Mouse (Mus musculus) left cerebral cortex, adult 11 months (tissue): Measurements from ENCODE around the gene Slc2a5.

Experiments used
- DNase-seq: peaks from one replicate; pipeline ENCODE4 v3.0.0; 2022; ENCODE audit warnings: low spot score

The Slc2a5 gene

DNA sequence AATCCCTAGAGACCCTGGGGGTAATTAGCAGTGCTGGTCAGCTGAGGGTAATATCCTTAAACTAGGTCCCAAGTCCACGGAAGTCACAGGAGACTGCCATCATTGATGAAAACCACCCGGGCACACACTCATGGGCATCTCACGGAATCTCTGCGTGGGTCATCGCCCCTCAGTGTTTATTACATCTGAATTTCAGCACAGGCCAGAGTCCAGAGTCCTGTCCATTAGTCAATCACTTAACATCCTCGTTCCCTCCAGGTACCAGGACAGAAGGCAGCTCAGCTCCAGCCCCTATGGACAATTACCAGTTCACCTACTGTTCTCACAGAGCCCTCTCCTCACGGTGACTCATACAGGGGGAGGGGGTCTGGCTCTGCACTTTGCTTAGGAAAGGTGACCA, 16.3 kb upstream of the Slc2a5 start:
- no peak for DNase-seq

DNA sequence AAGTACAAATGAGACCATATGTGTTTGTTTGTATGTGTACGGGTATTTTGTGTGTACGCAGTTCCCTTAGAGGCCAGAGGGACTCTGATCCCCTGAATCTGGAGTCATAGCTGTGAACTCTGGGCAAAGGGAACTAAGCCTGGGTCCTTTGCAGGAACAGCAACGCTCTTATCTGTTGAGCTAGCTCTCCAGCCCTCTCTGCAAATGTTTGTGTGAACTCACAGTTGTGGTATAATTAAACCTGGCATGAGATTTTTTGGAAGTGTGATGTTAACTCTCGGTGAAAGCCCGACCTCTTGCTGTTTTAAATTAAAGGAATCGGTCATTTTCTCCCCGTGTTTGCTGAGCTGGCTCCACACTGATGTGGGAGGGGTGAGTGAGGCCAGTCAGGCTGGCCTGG, 13.4 kb upstream of the Slc2a5 start:
- no peak for DNase-seq

DNA sequence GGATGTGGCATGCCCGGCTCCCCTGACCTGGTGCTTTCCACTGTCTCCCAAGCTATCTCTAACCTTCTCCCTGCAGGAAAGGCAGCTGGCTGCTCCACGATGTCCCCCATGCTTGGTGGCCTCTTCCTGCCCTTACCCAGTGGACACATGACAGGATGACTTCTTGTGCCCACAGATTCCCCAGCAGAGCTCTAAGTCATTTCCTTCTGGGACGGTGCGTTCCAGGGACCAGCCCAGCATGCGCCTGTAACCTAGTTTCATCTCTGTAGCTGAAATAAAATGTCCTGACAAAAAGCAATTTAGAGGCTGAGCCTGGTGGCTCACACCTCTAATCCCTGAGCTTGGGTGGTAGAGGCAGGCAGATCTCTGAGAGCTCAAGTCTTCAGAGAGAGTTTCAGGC, 12.4 kb upstream of the Slc2a5 start:
- no peak for DNase-seq

DNA sequence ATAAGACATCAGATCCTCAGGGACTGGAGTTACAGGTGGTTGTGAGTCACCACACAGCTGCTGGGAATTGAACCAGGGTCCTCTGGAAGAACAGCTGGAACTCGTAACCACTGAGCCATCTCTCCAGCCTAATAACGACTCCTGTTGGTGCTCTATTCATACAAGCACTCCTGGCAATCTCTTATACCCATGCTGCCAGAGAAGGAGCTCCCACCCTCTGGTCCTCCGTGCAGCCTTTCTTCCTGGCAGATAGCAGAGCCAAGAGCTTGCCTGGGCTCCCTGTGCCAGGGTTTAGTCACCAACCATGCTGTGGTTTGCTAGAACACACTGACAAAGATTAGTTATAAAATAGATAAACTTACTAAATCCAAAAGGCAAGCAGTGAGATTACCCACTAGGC, 9.4 kb upstream of the Slc2a5 start:
- DNase-seq, result no peak

DNA sequence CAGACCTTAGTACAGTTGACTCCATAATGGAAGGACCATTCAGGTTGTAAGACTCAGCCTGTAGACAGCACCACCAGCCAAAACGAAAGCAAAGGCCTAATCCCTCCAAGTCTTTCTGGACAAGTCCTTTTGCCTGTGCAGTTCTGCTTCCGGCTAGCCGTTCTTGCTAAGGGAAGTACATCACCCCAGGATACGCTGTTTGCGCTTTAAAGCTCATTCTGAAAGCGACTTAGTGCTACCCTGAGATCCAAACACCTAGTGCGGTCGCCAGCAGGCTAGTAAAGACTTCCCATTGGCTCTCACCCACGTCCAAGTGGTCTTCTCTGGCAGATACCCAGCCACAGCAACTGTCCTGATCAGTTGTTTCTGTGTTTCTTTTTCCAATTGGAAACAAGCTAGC, 8.7 kb upstream of the Slc2a5 start:
- no peak for DNase-seq

DNA sequence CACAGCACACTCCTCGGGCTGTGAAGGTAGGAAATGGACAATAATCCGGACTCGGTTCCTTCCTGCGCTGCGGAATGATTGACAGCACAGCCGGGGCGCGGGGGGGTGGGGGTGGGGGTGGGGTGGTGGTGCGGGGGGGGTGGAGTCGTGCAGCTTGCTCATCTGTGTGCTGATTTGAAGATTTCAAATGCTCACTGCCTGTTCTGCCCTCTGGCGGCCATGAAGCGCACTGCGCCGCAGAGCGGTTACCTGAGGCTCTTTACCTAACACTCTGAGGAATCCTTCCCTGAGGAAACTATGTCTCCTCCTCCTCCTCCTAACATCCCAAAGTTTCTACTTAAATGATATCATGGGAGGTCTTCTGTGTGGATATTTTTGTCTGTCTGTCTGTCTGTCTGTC, 6.2 kb upstream of the Slc2a5 start:
- no peak for DNase-seq

GRCm38 (mm10) chr4:150114505-150115061, 4.5 kb upstream of the Slc2a5 start:
- DNase-seq, result no peak

- DNase-seq, result no peak
These were observed 1.8 kb upstream of the Slc2a5 start for GRCm38 (mm10) chr4:150117311-150117710.

DNA sequence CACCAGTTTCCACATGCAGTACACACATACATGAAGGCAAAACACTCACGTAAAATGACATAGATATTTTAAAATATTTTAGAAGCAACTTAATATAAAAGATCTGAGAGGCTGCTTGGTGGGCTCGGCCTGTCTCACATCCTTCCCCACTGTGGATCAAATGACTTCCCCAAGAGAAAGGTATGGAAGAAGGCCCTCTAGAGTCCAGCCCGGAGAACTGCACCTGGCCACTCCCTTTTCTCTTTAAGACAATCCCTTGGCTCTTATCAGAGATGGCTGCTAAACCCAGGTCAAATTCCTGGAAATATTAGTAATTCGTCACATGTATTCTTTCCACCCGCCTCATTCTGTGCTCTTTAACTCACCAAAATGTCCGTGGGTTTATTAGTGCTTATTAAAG, 920 bp upstream of the Slc2a5 start:
- no peak for DNase-seq

GRCm38 (mm10) chr4:150119640-150120039, 557 bp downstream of the Slc2a5 start:
- DNase-seq, result no peak

GRCm38 (mm10) chr4:150120173-150120833, 1.2 kb downstream of the Slc2a5 start:
- DNase-seq, result no peak

- DNase-seq, result no peak
These were observed 2.3 kb downstream of the Slc2a5 start for GRCm38 (mm10) chr4:150121430-150121829.

DNA sequence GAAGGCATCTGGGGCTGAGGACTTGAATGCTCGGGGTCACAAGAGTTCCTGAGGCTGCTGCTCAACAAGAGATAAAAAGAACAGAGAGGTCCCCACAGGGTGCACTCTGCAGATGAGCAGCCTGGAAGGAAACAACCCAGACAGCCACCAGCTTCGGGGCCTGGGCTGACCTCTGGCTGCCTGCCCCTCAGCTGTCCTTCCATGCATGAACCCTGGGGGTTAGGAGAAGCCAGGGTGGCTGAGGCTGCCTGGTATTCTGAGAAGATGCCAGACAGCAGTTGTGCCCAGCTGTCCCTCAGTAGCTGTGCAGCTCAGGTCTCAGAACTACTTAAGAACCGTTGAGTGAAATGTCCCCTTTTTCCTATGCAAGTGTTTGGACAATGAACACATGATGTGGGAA, 3.4 kb downstream of the Slc2a5 start:
- DNase-seq, result no peak

DNA sequence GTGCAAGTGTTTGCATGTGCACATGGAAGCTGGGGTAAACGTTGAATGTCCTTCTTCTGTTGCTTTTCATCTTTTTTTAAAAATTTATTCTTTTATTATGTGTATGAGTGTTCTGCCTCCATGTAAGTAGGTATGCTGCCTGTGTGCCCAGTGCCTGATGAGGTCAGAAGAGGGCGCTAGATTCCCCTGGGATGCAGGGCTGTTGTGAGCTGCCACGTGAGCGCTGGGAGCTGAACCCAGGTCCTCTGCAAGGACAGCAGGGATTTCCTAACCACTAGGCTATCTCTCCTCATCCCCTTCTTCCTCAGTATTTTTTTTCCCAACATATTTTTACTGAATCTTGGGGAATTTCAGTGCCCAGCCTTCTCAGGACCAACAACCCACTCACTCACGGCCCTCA, 7.3 kb downstream of the Slc2a5 start:
- no peak for DNase-seq

- no peak for DNase-seq
These were observed 8.8 kb downstream of the Slc2a5 start for GRCm38 (mm10) chr4:150127894-150128293.

DNA sequence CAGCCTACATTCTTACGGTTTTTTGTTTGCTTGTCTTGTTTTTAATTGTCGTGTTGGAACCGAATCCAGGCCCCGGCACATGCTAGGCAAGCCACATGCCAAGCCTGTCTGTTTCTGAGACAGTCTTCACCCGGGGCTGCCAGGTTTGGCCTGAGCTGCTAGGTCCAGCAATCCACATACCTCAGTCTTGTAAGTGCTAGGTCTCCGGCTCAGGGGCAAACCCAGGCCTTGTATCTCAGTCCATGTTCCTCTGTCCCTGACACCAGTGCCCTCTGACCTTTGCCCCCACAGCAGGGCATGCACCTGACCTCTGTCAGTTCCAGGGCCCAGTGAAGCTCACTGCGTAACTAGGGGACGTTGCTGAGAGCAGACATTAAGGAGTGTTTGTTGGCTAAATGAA, 9.5 kb downstream of the Slc2a5 start:
- DNase-seq, result no peak

DNA sequence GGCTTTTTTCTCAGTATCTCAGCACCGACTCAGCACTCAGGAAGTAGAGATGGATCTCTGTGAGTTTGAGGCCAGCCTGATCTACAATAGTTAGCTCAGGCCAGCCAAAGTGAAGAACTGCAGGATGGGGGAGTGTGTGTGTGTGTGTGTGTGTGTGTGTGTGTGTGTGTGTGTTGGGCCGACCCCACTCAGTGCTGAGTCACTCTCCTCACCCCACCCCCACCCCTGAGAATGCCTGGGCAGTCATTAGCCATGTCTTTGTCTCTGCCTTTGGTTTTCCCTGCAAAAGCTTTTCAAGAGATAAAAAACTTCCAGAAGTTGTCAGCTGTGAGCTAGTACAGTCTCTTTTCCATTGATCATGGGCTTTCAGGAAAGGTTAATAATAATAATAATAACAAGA, 11.6 kb downstream of the Slc2a5 start:
- no peak for DNase-seq

GRCm38 (mm10) chr4:150132692-150133271, 13.7 kb downstream of the Slc2a5 start:
- DNase-seq, result no peak

GRCm38 (mm10) chr4:150135254-150135653, 16.2 kb downstream of the Slc2a5 start:
- no peak for DNase-seq

DNA sequence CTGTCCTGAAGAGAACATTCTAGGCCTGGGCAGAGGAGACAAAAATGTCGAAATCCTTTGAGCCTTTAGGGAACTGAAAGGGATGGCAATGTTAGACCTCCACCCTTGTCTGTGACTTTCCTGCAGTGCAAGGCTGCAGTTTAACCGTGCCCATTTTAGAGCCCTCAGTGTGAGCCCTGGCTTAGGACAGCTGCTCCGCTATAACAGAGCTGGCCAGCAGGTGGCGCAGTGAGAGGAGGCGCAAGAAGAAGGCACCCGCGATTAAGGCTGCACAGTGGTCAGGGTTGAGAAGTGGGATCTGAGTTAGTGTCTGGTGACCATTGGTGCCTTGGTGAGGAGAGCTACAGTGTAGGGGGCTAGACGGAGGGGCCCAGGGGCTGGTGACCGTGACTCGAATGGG, 17.6 kb downstream of the Slc2a5 start:
- DNase-seq, result no peak

GRCm38 (mm10) chr4:150137368-150138083, 18.4 kb downstream of the Slc2a5 start:
- no peak for DNase-seq

DNA sequence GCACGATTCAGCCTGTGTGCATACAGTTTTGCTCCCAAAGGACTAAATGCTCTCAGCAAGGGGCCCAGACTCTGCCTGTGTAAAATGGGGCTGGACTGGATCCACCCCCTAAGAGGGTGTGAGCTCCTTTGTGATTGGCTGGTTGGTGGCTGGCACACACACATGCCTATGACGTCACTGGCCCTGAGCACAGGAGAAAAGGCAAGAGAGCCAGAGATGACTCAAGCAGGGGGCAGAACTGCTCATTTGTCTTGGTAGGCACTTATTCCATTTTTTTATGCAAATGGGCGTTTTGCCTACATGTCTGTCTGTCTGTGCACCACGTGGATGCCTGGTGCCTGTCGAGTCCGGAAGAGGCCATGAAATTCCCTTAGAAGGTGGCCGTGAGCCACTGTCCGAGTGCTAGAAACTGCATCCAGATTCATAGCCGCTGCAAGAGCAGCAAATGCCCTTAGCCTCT, 19.0 kb downstream of the Slc2a5 start:
- peak; percentile 44 for DNase-seq

DNA sequence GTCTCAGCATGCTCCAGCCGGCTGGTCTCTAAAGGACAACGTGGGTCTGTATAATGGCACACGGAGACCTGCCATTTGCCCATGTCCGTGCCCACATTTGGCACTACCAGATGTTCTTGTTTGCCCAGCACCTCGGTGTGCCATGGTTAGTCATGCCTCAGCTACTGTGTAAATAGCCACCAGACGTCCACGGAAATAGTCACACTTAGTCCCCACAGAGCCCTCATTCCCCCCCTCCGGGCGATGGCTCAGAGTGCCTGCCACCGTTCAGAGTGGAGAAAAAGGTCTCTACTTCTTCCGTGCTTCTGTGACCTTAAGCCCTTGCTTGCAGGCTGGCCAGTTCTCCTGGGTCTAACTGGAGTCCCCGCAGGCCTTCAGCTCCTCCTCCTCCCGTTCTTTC, 20.0 kb downstream of the Slc2a5 start:
- DNase-seq, result no peak
